Mouse (Mus musculus) heart, embryonic 12.5 days (tissue): ENCODE results near the gene E430018J23Rik. TPM values are rescaled to one million over a fixed set of nuclear protein-coding genes. Genes with fewer than 3 reads are reported as not detected.
"Not testable (repeated sequence)": the region's sequence is repeated elsewhere in the genome, so short reads cannot be mapped to it uniquely, and the experiment has no call there.

ENCODE experiments used
- ATAC-seq: fragments of 200-750 bp; cut with Nextera tagmentation; 2 replicates; pipeline ENCODE4 v1.8.0; 2017; ENCODE audit warnings: moderate TSS enrichment, moderate library complexity; ENCODE audit not compliant: insufficient number of reproducible peaks, low FRiP score
- H3K27ac ChIP-seq: fragments of 300-500 bp; sonication (generic); 2 replicates; pipeline ENCODE4 v1.5.1; 2016; ENCODE audit warnings: mild to moderate bottlenecking, moderate library complexity; ENCODE audit not compliant: poor library complexity, severe bottlenecking
- H3K27me3 ChIP-seq: fragments of 300-500 bp; sonication (generic); replicated peaks from 2 replicates; pipeline ENCODE4 v1.6.1; 2016; ENCODE audit warnings: mild to moderate bottlenecking, moderate library complexity
- H3K36me3 ChIP-seq: fragments of 300-500 bp; sonication (generic); 2 replicates; pipeline ENCODE4 v1.6.1; 2016; ENCODE audit warnings: mild to moderate bottlenecking, moderate library complexity
- H3K4me1 ChIP-seq: fragments of 300-500 bp; sonication (generic); replicated peaks from 2 replicates; pipeline ENCODE4 v1.6.1; 2016; ENCODE audit warnings: mild to moderate bottlenecking
- H3K4me2 ChIP-seq: fragments of 300-500 bp; sonication (generic); 2 replicates; pipeline ENCODE4 v1.6.1; 2016; ENCODE audit warnings: mild to moderate bottlenecking, moderate library complexity
- H3K4me3 ChIP-seq: fragments of 300-500 bp; sonication (generic); 2 replicates; pipeline ENCODE4 v1.5.1; 2016; ENCODE audit warnings: mild to moderate bottlenecking
- H3K9ac ChIP-seq: fragments of 300-500 bp; sonication (generic); 2 replicates; pipeline ENCODE4 v1.6.1; 2016; ENCODE audit warnings: mild to moderate bottlenecking, moderate library complexity
- H3K9me3 ChIP-seq: fragments of 300-500 bp; sonication (generic); replicated peaks from 2 replicates; pipeline ENCODE4 v1.6.1; 2016; ENCODE audit warnings: mild to moderate bottlenecking, moderate library complexity
- WGBS: fragments of 180-500 bp; shearing (Covaris S2); methylation state at CpG from one replicate; pipeline ENCODE4 v1.1.7; 2016; 5-methylcytosine and 5-hydroxymethylcytosine counted together
- polyA plus RNA-seq: library from polyadenylated mRNA; unstranded; fragments of >200 nt; fragmentation: Nextera tagmentation; extraction: Ambion mirVana; gene quantifications from 2 replicates; pipeline ENCODE4 v1.2.1, GENCODE M21; 2016

Gene E430018J23Rik
- polyA plus RNA-seq, 1 experiment from 2014 or later, result 4.5 TPM

DNA sequence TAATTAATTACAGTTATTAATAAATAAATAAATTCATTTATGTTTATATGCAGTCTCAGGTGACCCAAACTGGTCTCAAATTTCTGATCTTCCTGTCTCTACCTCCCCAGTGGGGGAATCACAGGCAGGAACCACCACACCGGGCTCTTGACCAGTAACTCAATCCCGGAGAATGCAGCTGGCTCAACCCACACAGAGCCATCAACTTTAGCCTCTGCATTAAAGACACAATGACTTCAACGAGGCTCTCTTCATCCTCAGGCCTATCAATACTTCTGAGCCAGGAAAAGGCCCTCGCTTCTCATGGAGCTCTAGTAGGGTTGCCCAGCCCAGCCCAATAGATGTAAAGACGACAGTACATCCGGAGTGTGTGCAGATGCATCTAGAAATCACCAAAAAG lies 10.7 kb upstream of the E430018J23Rik start:
- not testable (repeated sequence) for H3K36me3 ChIP-seq, H3K27ac ChIP-seq, H3K4me3 ChIP-seq, H3K27me3 ChIP-seq, H3K4me2 ChIP-seq, H3K9me3 ChIP-seq, ATAC-seq, H3K9ac ChIP-seq, H3K4me1 ChIP-seq
- 90% methylated on average over 6 of the region's 6 CpGs for WGBS

DNA sequence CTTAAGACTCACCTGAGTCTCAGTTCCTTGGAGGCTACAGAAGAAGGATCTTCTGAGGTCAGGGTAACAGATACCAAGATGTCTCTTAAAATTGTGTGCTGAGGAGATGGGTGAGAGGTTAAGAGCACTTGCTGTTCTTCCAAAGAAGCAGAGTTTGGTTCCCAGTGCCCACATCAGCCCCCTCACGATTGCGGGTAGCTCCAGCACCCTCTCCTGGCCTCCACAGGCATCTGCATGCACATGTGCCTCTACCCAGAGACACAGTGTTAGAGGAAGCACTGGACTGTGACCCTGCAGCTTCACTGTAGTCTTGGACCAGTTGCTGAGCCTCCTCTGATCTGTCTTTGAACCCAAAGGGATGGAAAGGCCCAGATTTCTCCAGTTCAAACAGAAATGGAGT lies 9.6 kb upstream of the E430018J23Rik start:
- Histone ChIP-seq H3K4me2 (no peak overlapping the region), H3K27ac (no peak overlapping the region), H3K4me1 (no peaks in the 10 kb centered on the region; the same call in 1 of the 2 replicates), H3K9ac (no peak overlapping the region), H3K36me3 (peaks cover 10% of the 10 kb centered on the region), H3K27me3 (0 out of 2 replicates have a peak, but pooled peaks cover under 1% of the 10 kb centered on the region), H3K9me3 (peaks cover 4% of the 10 kb centered on the region; the same call in 1 of the 2 replicates), H3K4me3 (no peak overlapping the region)
- 32% methylated on average over 2 of the region's 2 CpGs for WGBS
- no peak for ATAC-seq

DNA sequence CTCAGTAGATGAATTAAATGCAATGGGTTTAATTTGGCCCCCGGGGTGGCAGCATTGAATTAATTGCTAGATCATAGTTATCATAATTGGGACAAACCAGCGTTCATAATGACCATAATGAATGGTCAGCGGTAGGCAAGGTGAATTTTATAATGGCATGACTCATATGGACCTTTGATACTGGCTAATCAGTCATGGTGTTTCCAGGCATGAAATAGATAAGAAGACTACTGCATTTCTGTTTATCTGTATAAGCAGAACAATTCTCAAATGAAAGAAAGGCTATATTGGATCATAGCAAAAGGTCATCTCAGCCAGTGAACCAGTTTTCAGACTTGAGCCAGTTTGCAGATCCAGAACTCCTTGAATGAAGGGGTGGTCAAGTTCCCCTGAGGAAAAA lies 6.9 kb upstream of the E430018J23Rik start:
- ATAC-seq, result no peak
- H3K4me2 ChIP-seq, result no peak overlapping the region
- peaks cover 11% of the 10 kb centered on the region; the same call in 1 of the 2 replicates for H3K27me3 ChIP-seq
- H3K9me3 ChIP-seq, result peaks cover 4% of the 10 kb centered on the region; the same call in 1 of the 2 replicates
- H3K36me3 ChIP-seq, result peaks cover 10% of the 10 kb centered on the region
- H3K27ac ChIP-seq, result no peak overlapping the region
- 64% methylated on average over 3 of the region's 3 CpGs for WGBS
- H3K4me1 ChIP-seq, result no peaks in the 10 kb centered on the region
- H3K9ac ChIP-seq, result no peak overlapping the region
- H3K4me3 ChIP-seq, result no peak overlapping the region

DNA sequence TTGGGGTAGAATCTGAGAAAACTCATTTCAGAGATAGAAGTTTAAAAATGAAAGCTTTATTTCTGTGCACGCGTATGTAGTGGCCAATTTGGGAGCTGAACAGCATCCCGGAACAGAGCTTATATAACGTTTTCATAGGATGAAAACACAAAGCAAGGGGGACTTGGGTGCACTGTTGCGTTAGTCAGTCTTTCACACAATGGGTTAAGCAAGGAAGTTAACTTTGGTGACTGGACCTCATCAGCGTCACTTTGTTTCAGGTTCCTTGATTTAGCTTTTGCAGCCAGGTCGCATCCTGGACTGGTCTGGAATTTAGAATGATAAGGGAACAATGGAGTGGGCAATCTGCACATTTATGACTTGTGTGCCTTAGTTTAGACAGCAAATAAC lies 510 bp upstream of the E430018J23Rik start:
- Histone ChIP-seq H3K4me2 (peak overlapping the region; percentile 84), H3K9ac (no peak overlapping the region), H3K36me3 (peaks cover 20% of the 10 kb centered on the region), H3K27me3 (peaks cover 11% of the 10 kb centered on the region; the same call in 1 of the 2 replicates), H3K4me1 (peaks cover 23% of the 10 kb centered on the region), H3K4me3 (peak overlapping the region; percentile 73), H3K9me3 (no peaks in the 10 kb centered on the region), H3K27ac (peak overlapping the region; percentile 65)
- no peak for ATAC-seq
- 13% methylated on average over 7 of the region's 7 CpGs for WGBS

DNA sequence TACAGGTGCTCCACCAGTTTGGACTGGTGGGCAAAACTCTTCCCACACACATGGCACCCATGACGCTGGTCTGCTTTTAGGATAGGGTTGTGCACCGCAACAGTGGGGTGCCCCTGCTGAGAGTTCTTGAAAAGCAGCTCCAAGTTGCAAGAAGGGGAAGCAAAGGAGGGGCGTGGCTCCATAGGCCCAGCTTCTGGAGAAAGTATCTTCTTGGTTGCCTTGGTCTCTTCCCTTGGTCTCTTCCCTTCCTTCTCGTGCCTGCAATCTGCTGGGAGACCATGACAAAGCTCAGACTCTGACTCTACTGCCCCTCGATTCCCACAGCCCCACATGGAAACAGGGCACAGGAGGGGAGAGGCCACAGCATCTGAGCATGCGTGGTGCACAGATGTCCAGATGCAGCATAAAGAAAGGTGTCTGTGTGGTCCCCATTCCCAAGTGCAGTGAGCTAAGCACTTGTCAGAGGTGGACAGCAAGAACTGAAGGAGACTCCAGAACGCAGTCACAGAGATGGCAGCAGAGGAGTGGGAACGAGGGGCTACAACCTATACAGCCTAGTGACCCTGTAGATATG lies 1.1 kb downstream of the E430018J23Rik start:
- Histone ChIP-seq H3K27me3 (peaks cover 4% of the 10 kb centered on the region; the same call in 1 of the 2 replicates), H3K36me3 (peaks cover 20% of the 10 kb centered on the region), H3K4me2 (peak overlapping the region; percentile 84), H3K27ac (no peak overlapping the region), H3K4me1 (peaks cover 23% of the 10 kb centered on the region), H3K4me3 (peak overlapping the region; percentile 73), H3K9ac (peak overlapping the region; percentile 84), H3K9me3 (no peaks in the 10 kb centered on the region)
- 84% methylated on average over 8 of the region's 8 CpGs for WGBS
- no peak for ATAC-seq

DNA sequence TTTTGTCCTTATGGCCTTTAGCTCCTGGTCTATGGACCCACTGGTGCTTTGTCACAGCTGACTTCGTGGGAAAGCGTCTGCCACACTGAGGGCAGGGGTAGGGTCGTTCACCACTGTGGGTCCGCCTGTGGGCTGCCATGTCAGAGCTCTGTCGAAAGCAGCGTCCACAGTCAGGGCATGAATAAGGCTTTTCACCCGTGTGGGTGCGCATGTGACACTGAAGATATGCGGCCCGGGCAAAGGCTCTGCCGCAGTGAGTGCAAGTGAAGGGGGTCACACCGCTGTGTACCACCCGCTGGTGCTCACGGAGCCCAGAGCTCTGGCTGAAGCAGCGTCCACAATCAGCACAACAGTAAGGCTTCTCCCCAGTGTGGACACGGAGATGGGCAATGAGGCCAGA lies 1.9 kb downstream of the E430018J23Rik start:
- no peak overlapping the region for H3K9ac ChIP-seq
- no peaks in the 10 kb centered on the region for H3K27me3 ChIP-seq
- no peaks in the 10 kb centered on the region for H3K9me3 ChIP-seq
- H3K4me1 ChIP-seq, result peaks cover 23% of the 10 kb centered on the region
- peaks cover 20% of the 10 kb centered on the region for H3K36me3 ChIP-seq
- H3K4me2 ChIP-seq, result no peak overlapping the region
- WGBS, result 95% methylated on average over 16 of the region's 16 CpGs
- H3K27ac ChIP-seq, result no peak overlapping the region
- no peak overlapping the region for H3K4me3 ChIP-seq
- ATAC-seq, result no peak

DNA sequence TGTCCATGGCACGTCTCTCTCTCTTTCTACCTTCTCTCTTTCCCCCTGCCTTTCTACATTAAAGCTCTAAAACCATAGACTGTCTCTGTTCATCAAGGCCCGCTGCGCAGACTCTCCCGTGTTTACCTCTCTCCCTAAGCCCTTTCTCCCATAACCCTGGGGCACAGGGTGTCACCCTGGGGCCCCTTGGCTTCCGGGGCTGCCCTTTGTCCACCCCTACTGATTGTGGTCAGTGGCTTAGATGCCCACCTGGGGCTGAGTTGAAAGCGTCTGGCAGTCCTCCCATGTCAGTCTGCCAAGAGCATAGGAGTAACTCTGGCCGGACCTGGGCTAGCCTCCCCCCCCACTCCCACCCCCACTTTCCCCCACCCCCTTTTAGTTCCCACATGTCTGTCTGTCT lies 3.1 kb downstream of the E430018J23Rik start:
- Histone ChIP-seq H3K4me1 (peaks cover 28% of the 10 kb centered on the region), H3K4me3 (no peak overlapping the region), H3K9ac (no peak overlapping the region), H3K36me3 (peaks cover 23% of the 10 kb centered on the region), H3K27ac (no peak overlapping the region), H3K9me3 (no peaks in the 10 kb centered on the region), H3K27me3 (no peaks in the 10 kb centered on the region), H3K4me2 (no peak overlapping the region)
- WGBS, result 76% methylated on average over 7 of the region's 7 CpGs
- no peak for ATAC-seq

DNA sequence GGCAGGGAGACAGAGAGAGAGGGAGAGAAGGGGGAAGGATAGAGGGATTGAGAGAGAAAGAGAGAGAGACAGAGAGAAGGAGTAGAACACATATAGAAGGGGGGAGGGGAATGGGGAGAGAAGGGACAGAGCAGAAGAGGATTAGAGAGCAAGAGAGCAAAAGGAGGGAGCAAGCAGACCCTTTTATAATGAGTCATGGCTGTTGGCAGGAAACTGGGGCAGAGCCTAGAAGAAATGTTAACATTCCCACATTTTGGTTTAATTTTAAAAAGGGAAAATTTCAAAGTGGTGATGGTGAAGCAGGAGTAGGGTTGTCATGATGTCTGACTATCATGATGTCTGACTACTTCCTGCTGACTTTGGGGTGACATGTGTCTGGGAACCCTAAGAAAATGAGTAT lies 5.2 kb downstream of the E430018J23Rik start:
- not testable (repeated sequence) for H3K27ac ChIP-seq, H3K4me3 ChIP-seq, H3K9me3 ChIP-seq, H3K9ac ChIP-seq, H3K4me2 ChIP-seq, ATAC-seq, H3K27me3 ChIP-seq
- H3K4me1 ChIP-seq, result peaks cover 23% of the 10 kb centered on the region
- peaks cover 43% of the 10 kb centered on the region for H3K36me3 ChIP-seq

DNA sequence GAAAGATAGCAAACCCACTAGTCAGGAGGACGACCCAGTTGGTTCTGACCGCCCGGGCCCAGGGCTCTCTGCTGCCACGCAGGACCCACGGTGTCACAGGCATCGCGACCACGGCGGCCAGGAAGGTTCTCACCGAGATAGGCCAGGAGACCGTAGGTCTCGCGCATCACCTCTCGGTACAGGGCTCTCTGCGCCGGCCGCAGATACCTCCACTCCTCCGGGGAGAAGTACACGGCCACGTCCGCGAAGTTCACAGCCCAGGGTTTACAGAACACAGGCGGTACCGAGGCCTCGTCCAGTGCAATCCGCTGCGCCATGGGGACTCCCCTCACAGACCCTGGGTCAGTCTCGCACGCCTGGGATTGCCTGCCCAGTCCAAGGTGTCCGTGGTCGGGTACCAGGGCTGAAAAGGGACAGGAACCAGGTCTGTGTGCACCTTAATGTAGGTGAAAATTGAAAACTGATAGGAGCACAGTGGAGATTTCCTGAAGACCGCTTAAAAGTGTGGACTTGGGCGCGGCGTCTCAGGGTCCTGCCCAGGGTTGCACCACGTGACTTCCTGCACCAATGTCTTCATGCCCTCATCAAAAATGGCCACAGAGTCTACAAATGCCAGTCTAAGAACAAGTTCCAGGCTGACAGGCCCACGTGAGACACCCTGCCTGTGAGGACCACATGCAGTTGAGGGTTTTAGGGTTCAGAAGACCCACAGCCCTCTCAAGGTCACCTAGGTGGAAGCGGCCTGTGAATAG lies 6.6 kb downstream of the E430018J23Rik start, which contains the start of gene 9130019O22Rik:
9130019O22Rik (minus strand) TSS at position 526 of the 752 bp plus-strand sequence.
- Histone ChIP-seq H3K4me1 (peaks cover 13% of the 10 kb centered on the region), H3K27ac (no peak within 1 kb of the TSS), H3K27me3 (no peaks in the 10 kb centered on the region), H3K4me2 (peak within 1 kb of the TSS; percentile 91), H3K9ac (peak within 1 kb of the TSS; percentile 83), H3K9me3 (peaks cover 7% of the 10 kb centered on the region; the same call in 1 of the 2 replicates), H3K4me3 (peak within 1 kb of the TSS; percentile 62), H3K36me3 (peaks cover 47% of the 10 kb centered on the region)
- peak; percentile 89 for ATAC-seq
- 10% methylated on average over 38 of the region's 38 CpGs for WGBS

DNA sequence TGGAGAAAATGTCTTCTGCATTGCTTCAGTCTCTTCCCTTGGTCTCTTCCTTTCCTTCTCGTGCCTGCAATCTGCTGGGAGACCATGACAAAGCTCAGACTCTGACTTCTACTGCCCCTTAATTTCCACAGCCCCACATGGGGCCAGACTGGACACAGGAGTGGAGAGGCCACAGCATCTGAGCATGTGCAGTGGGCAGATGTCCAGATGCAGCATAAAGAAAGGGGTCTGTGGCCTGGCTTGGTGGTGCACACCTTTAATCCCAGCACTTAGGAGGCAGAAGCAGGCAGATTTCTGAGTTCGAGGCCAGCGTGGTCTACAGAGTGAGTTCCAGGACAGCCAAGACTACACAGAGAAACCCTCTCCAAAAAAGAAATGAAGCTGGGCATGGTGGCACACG lies 7.9 kb downstream of the E430018J23Rik start:
- H3K9ac ChIP-seq, H3K9me3 ChIP-seq, H3K4me2 ChIP-seq, H3K27me3 ChIP-seq, ATAC-seq, H3K27ac ChIP-seq, H3K4me3 ChIP-seq: not testable (repeated sequence)
- WGBS, result 90% methylated on average over 4 of the region's 4 CpGs
- H3K36me3 ChIP-seq, result peaks cover 37% of the 10 kb centered on the region
- peaks cover 20% of the 10 kb centered on the region for H3K4me1 ChIP-seq

DNA sequence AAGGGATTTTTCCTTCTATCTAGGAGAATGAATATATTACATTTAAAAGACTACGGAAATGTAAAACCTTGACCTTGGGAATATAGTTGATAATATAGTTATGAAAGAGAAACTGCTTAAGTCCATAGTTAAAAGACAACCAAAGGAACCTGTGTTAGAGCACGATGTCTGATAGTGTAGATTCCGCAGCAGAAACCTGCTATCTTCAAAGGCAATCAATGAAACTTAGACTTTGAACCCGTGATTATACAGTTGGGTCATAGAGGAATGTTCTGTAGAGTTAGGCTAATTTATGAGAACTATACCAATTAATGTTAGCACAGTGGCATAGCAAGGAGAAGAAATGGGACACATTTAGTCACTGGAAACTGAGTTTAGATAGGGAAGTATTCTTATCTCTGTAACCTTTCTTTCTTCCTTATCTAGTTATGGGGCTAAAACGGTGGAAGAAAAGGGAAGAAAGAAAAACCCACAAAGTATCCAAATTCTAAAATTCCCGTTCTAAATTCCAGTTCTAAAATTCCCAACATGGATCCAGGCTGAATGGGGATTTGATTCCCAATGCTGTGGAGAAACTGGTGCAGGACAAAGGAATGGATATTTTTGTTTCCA lies 15.0 kb downstream of the E430018J23Rik start:
- Histone ChIP-seq H3K4me2 (no peak overlapping the region), H3K27me3 (no peaks in the 10 kb centered on the region), H3K27ac (no peak overlapping the region), H3K9me3 (no peaks in the 10 kb centered on the region; the same call in 1 of the 2 replicates), H3K4me1 (peaks cover 10% of the 10 kb centered on the region; the same call in 1 of the 2 replicates), H3K4me3 (no peak overlapping the region), H3K9ac (no peak overlapping the region), H3K36me3 (peaks cover 21% of the 10 kb centered on the region)
- WGBS, result 64% methylated on average over 6 of the region's 6 CpGs
- no peak for ATAC-seq
